Mouse (Mus musculus) layer of hippocampus, postnatal 14 days (tissue): Measurements from ENCODE around the gene Gm10642. TPM values are rescaled to one million over a fixed set of nuclear protein-coding genes. Genes with fewer than 3 reads are reported as not detected.

ENCODE experiments used
- DNase-seq, 2 experiments: peaks; one replicate each; pipeline ENCODE4 v3.0.0; 2021 to 2022; ENCODE audit warnings: low spot score in 2 of 2, mixed read lengths in 1 of 2
- total RNA-seq, 2 experiments: library from RNA; stranded (reverse); gene quantifications; 2 replicates each; pipeline ENCODE4 v1.2.3; 2021

Gene Gm10642
- total RNA-seq, 2 experiments from 2014 or later, result 1.2 to 2.0 TPM

DNA sequence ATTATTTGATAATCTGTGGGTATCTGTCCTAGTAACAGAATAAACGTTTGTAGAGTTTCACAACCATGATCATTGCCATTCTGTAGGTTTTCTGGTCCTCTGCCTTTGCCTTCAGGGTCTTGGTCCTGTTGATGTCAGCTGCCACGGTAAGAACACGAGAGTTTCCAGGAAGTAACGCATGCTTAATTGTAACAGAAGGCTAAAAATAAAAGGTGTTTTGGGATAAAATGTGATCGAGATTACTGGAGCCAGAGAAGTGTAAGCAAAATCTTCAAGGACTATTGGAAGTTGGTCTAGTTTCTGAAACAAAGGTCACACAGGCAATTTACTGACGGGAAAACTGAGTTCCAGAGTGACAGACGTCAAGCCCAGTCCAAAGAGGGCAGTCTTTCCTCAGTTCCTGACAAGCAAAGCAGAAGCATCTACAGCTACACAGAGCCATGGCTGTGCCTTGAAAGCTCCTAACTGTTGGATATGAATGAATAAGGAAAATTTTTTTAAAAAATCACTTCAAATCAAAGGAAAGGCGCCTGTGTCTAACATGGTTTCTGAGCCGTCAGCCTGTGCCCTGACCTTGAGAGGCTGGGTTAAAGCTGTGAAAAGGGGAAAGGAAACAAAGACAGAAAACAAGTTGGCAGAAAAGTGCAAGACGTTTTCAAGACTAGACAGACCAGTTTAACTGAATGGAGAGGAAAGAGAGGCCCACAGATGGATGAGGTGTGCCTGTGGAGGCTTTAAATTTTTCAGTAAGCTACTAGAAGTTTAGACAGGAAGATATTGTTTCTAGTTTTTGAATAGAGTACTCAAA, 15.9 kb downstream of the Gm10642 start:
- no peak for DNase-seq

DNA sequence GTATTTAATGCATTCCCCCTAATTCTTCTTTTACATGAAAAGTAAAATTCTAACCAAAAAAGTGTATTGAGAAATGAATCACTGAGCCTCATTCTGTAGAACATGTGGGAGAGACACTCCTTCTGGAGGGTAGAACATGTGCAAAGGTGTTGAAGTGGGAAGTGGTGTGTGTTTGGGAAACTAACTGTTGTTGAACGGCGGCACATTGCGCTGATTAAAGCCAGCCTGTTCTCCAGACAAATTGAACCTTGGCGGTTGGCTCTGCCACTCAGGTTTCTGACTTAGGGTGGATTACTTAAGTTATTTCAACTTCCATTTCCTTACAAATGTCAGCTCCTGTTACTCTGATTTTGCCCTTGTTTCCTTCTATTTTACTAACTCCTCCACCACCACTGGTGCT, 17.6 kb downstream of the Gm10642 start:
- no peak for DNase-seq

DNA sequence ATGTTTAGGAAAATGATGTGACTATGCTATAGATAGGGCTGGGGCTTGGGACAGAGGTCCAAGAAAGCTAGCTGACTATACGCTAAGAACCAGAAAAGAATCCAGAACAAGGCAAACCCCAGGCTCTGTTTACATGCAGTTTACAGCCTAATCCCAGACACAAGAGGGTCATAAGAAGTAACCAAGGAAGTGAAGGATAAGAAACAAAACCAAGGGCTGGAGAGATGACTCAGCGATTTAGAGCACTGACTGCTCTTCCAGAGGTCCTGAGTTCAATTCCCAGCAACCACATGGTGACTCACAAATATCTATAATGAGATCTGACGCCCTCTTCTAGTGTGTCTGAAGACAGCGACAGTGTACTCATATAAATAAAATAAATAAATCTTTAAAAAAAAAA, 19.1 kb downstream of the Gm10642 start:
- DNase-seq, result no peak

DNA sequence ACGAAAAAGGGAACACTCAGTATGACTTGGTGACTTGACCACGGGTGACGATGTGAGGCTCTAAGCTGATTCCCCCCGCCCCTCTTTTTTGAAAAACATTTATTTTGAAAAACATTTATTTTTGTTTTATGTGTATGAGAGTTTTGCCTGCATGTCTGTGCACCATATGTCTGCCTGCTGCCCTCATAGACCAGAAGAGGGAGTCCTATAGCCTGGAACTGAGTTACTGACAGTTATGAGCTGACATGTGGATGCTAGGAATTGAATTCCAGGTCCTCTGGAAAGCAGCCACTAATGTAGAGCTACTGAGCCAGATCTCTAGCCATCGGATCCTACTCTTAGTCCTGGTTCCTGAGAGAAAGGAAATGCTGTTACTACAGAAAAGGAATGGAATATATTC, 19.9 kb downstream of the Gm10642 start:
- no peak for DNase-seq

DNA sequence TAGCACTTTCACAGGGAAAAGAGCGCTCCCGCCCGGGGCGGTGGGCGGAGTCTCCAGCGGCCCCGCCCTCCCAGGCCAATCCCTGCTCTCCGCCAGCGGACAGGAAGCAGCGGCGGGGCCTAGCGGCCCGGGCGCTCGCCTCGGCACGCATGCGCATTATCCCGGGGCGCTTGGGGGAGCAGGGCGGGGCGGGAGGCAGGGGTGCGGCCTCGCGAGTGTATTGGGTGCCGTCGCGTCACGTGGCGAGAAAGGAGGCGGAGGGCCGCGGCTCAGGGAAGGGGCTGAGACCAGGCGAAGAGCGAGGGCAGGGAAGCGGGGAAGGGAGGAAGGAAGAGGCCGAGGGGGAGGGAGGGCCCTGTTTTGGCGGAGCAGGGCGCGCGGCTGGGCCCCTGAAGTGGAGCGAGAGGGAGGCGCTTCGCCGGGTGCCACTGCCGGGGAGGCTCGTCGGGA, 22.7 kb downstream of the Gm10642 start, which contains the start of gene Adam10:
TSS of gene Adam10 (plus strand) at position 316 of the 450 bp plus-strand sequence.
- peak; percentile 95 to 98 for DNase-seq

DNA sequence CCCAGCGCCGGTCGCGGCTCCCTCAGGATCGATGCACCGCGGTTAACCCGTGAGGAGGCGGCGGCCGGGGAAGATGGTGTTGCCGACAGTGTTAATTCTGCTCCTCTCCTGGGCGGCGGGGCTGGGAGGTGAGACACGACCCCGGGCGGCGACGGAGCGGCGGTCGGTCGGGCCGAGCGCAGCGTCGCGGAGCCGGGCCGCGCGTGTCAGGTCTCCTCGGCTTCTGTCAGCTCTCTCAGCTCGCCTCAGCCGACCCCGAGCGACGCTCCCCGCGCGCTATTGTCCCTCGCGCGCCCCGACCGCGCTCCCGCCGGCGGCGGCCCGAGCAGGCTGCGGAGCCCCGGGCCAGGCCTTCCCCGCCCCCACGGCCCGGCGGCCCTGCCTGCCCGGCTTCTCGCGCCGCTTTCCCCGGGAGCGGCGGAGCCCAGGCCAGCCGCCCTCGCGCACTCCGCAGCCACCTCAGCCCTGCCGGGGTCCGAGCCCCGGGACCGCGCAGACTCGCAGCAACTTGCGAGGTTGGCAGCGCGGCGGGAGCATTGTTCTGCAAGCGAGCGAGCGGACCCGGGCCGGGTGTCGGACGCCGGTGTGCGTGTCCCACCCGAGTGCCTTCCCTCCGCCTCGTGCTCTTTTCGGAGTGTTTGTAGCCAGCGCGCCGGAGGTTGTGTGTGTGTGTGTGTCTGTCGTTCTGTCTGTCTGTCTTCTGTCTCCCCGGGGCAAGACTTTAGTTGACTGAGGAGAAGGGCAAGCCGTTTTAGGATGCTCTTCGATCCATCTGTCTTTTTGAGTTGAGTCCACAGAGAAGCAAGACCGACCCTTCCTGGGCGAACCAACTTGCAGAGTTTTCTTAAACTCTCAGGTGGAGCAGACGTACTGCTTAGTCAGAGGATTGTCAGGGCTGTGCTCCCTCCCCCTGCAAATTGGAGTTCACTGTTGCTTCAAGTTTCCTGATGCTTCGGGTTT, 23.4 kb downstream of the Gm10642 start:
- peak; percentile 27 to 50 for DNase-seq

DNA sequence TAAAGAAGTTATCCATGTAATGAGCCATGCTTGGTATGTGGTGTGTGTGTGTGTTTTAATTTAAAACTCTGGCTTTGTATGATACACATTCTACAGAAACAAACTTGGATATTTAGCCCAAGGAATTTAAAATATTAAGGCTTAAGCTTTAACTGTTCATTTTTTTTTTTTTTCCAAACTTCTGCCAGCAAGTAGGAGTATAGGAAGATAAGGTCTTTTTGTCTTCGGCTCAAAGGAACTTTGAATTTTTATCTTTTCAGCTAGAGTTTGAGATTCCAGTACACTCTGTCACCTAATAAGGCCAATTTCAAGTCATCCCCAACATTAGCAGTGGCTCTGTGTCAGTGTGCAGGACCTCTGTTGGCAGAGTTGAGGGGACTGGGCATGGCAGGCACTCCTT, 26.2 kb downstream of the Gm10642 start:
- no peak for DNase-seq

DNA sequence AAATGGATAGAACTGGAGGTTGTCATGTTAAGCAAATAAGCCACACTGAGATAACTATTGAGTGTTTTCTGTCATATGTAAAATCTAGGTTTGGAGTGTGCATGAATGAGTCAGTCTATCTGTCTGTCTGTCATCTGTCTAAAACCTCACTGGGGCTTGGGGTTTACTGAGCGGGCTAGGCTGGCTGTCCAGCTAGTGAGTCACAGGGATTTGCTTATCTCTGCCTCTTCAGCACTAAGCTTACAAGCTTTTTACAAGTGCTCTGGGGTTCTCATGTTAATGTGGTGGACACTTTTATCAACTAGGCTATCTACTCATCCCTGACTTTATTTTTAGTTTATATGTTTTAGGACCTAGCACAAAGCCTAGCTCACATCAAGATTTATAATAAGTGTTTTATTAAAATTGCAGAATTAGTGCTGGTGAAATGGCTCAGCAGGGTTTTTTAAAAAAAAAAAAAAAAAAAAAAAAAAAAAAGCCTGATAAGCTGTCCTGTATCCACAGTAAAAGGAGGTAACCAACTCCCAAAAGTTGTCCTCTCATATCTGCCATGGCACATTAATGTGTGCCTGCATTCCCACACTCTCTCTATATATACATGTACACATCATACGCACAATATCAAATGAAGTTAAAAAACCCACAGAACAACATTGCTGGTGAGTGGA, 32.4 kb downstream of the Gm10642 start:
- DNase-seq, result no peak

DNA sequence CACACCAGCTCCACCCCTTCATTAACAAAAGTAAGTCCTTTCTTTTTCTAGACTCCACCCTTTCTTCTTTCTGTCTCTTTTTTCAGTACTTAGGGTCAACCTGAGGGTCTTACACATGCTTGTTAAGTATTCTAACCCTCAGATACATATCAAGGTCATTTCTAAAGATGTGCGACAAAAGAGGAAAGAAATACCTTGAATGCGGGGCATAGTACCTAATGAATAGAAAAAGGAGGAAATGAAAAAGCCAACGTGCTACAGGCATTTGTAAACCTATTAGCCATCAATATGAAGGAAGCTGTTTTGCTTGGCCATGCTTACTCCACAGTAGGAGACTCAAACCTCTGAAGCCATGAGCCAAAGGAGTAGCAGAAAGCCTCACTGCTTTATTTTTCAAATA, 33.9 kb downstream of the Gm10642 start:
- DNase-seq, result no peak

DNA sequence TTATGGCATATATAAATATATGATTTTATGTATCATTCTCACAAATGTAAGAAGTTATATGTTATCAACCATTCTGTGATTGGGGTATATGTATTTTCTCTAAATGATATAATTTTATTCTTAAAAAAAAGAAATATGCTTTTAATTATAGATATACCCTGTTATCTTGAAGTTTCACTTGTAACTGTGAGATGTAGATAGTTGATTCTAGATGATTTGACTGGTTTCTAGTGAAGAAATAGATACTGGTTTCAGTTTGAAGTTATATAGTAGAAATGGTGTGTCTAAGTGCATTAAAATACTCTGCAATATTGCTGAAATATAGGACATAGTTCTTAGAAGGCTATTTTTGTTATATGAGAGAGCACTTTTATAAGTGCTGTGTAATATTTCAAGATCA, 34.5 kb downstream of the Gm10642 start:
- DNase-seq, result no peak

DNA sequence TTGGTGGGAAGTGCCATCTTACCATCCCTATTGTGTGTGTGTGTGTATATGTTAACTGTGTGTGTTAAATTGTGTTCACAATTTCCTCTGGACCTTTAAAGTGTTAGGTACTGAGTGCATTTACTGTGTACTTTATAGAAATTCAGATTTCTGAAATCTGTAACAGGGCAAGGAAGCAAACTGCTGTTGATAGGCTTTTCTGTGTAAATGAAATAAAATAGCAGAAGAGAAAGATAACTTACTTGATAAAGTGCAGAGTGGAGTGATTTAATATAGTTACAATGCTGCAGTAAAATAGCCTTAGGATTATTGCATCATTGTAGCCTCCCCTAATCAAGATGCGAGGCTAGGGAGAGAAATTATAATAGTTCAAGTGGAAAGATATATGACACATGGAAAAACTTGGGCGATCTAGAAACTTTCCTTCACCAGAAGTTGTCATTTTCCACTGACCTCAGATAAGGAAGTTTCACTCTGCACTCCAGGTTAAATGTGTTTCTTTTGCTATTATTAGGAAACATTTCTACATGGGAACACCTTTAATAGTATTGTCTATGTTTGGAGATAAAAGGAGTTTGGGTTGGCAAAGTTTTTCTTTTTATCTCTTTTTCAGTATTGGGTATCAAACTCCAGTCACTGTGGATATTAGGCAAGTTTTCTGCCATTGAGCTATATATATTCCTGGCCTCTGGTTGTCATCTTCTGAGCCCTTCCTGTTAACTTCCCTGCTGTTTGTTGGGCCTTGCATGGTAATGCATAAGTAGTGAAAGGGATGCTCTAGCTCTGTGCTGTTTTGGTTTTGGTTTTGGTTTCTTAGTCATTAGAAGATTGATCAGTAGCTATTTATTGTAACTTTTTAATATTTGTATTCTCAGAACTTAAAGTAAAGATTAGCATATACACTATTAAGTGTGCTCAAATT, 36.0 kb downstream of the Gm10642 start:
- DNase-seq, result no peak

DNA sequence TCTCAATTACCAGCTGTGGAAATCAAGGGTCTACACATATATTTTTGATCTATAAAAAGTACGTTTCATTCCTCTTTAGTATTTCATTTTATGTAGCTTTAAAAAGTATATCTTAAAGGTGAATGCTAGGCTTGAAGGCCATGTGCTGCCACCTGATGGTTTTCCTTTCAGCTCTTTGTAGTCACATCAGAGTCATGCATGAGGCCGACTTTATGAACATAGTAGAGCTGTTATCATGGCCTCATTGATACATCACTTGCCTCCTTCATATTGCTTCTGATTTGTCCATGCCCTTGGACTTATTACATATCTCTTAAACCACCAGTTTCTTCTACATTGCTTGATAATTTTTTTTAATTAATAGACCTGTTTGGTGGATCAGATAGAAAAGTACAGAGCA, 39.7 kb downstream of the Gm10642 start:
- DNase-seq, result no peak

DNA sequence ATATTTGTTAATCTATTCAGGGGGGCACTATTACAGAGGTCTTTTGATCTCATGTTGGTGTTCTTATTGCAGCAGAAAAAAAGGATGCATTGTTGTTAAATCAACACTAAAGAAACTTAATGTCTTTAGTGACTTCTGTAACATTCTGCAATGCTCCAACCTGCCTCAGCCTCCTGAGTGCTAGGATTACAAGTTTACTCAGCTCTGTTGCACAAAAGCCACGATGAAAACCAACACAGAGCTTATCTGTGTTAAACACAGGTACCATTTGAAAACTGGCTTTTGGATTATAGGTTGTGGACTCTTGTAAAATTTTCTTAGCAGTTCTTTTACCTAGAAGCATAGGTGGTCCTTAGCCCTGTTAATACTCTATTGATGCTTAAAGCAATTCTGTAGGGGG, 42.0 kb downstream of the Gm10642 start:
- DNase-seq, result no peak

DNA sequence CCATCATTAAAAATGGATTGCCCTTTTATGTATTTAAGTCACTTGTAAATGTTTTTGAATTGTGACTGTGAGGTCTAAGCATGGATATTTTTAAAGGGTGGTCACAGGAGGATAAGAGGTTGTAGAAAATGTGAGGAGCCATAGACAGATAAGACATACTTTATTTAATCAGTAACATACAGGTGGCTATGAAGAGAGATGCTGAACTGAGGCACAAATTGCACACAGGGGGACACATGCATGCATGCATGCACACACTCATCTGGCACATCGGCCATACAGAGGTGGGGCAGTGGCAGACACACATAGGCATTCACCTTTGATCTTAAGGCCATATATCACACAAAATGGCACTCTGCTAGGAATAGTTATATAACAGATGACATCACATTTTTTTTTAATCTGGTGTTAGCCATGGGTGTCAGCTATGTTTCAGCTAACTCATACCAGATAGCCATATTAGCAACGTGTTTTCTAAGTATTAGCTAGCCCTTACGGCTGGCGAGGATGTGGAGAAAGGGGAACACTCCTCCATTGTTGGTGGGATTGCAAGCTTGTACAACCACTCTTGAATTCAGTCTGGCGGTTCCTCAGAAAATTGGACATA, 47.6 kb downstream of the Gm10642 start:
- no peak for DNase-seq

DNA sequence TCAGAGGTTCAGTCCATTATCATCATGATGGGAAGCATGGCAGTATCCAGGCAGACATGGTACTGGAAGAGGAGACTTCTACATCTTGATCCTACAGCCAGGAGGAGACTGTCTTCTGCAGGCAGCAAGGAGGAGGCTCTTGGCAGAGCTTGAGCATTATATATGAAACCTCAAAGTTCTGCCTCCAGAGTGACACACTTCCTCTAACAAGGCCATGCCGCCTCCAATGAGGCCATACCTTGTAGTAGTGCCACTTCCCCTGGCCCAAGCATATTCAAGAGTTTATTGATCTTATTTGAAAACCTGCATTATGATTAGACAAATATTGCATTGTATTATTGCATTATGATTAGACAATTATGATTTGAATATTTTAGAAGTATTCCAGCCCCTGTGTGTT, 50.4 kb downstream of the Gm10642 start:
- DNase-seq, result no peak

Other genes with a start within 250 kb of the Gm10642 start
- gene Ccnb2, start 234.7 kb upstream of the Gm10642 start, total RNA-seq, result 1 to 10 TPM; 2.3 to 2.4 TPM
- 10 to 100 TPM; 38.0 TPM for gene Rnf111, start 152.5 kb upstream of the Gm10642 start, total RNA-seq
- gene Sltm, start 113.5 kb upstream of the Gm10642 start, total RNA-seq, result 10 to 100 TPM; 44.0 to 47.0 TPM
- gene Mindy2, start 923 bp downstream of the Gm10642 start, total RNA-seq, result 10 to 100 TPM; 32.1 to 32.8 TPM
- 10 to 100 TPM; 67.9 to 69.1 TPM for gene Adam10, start 22.7 kb downstream of the Gm10642 start, total RNA-seq